Mouse (Mus musculus) midbrain, embryonic 14.5 days (tissue): ENCODE data around the gene Rasgrf2. TPM values are rescaled to one million over a fixed set of nuclear protein-coding genes. Genes with fewer than 3 reads are reported as not detected.
A peak's percentile ranks its signal among the peaks of the same experiment; 100 is the strongest.

Source experiments
- ATAC-seq: fragments of 200-750 bp; cut with Nextera tagmentation; 2 replicates; pipeline ENCODE4 v1.8.0; 2017; ENCODE audit warnings: moderate number of reproducible peaks, moderate library complexity; ENCODE audit not compliant: low FRiP score, low TSS enrichment
- DNase-seq: peaks from one replicate; pipeline ENCODE4 v3.0.0-alpha.2; 2015
- H3K27ac ChIP-seq: fragments of 300-500 bp; sonication (generic); replicated peaks from 2 replicates; pipeline ENCODE4 v1.5.1; 2014; ENCODE audit warnings: mild to moderate bottlenecking, low read depth, low read length, moderate library complexity
- H3K27me3 ChIP-seq: fragments of 300-500 bp; sonication (generic); 2 replicates; pipeline ENCODE4 v1.6.1; 2014; ENCODE audit warnings: low read length, control low read depth, mixed read lengths; ENCODE audit not compliant: control insufficient read depth, insufficient read depth
- H3K36me3 ChIP-seq: fragments of 300-500 bp; sonication (generic); 2 replicates; pipeline ENCODE4 v1.6.1; 2014; ENCODE audit warnings: low read length, control low read depth; ENCODE audit not compliant: control insufficient read depth, insufficient read depth
- H3K4me1 ChIP-seq: fragments of 300-500 bp; sonication (generic); 2 replicates; pipeline ENCODE4 v1.6.1; 2014; ENCODE audit warnings: mild to moderate bottlenecking, antibody characterized with exemption, low read length, control low read depth; ENCODE audit not compliant: control insufficient read depth, insufficient read depth
- H3K4me2 ChIP-seq: fragments of 300-500 bp; sonication (generic); 2 replicates; pipeline ENCODE4 v1.6.1; 2014; ENCODE audit warnings: mild to moderate bottlenecking, low read length, moderate library complexity
- H3K4me3 ChIP-seq: fragments of 300-500 bp; sonication (generic); replicated peaks from 2 replicates; pipeline ENCODE4 v1.5.1; 2014; ENCODE audit warnings: low read depth, low read length
- H3K9ac ChIP-seq: fragments of 300-500 bp; sonication (generic); replicated peaks from 2 replicates; pipeline ENCODE4 v1.6.1; 2014; ENCODE audit warnings: mild to moderate bottlenecking, low read length, moderate library complexity
- H3K9me3 ChIP-seq: fragments of 300-500 bp; sonication (generic); 2 replicates; pipeline ENCODE4 v1.6.1; 2016; ENCODE audit warnings: low read length, control low read depth, mixed read lengths; ENCODE audit not compliant: control insufficient read depth
- WGBS: fragments of 180-500 bp; shearing (Covaris S2); extraction: QIAGEN DNeasy Blood & Tissue Kit; methylation state at CpG from one replicate; pipeline ENCODE4 v1.1.7; 2014; 5-methylcytosine and 5-hydroxymethylcytosine counted together
- polyA plus RNA-seq: library from polyadenylated mRNA; unstranded; fragments of >200 nt; fragmentation: Nextera tagmentation; extraction: Ambion mirVana; gene quantifications from 2 replicates; pipeline ENCODE4 v1.2.1, GENCODE M21; 2014

The Rasgrf2 gene
- polyA plus RNA-seq, 1 experiment from 2014 or later: 5.9 TPM

DNA sequence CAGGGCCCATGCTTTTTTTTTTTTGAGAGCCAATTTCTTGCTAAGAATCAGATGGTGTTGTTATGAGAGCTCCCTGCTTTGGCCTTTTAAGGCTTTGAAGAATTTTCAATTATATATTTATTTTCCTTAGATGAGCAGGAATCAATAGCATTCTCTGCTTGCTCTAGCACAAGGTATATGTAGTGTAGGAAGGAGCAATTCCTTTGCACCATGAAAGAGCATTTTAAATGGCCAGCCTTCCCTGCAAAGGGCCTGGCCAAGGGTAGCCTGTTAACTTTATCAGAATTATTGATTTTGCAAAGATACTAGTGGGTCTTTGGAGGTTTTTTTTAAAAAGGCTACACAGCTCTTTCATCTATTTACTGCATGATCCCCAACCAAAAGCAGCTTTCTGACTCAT is 146.4 kb downstream of the Rasgrf2 start:
- ATAC-seq (peak; percentile 49; the same call in 1 of the 2 replicates), DNase-seq (peak; percentile 15)
- Histone ChIP-seq H3K9me3 (0 out of 2 replicates have a peak, but pooled peaks cover 3% of the 10 kb centered on the region), H3K9ac (no peak overlapping the region), H3K4me2 (no peak overlapping the region), H3K27me3 (no peaks in the 10 kb centered on the region), H3K36me3 (no peaks in the 10 kb centered on the region), H3K4me3 (no peak overlapping the region), H3K4me1 (no peaks in the 10 kb centered on the region; the same call in 1 of the 2 replicates), H3K27ac (no peak overlapping the region)

GRCm38 (mm10) chr13:91982080-91982479 is 149.4 kb downstream of the Rasgrf2 start:
- H3K9ac ChIP-seq: no peak overlapping the region
- no peak overlapping the region for H3K4me3 ChIP-seq
- H3K4me1 ChIP-seq: no peaks in the 10 kb centered on the region; the same call in 1 of the 2 replicates
- H3K4me2 ChIP-seq: no peak overlapping the region
- no peak overlapping the region for H3K27ac ChIP-seq
- no peak for DNase-seq
- H3K27me3 ChIP-seq: no peaks in the 10 kb centered on the region
- H3K36me3 ChIP-seq: no peaks in the 10 kb centered on the region
- WGBS: 89% methylated on average over 3 of the region's 3 CpGs
- H3K9me3 ChIP-seq: 0 out of 2 replicates have a peak, but pooled peaks cover 3% of the 10 kb centered on the region
- ATAC-seq: no peak

GRCm38 (mm10) chr13:91981414-91981813 is 150.0 kb downstream of the Rasgrf2 start:
- 97% methylated on average over 1 of the region's 1 CpGs for WGBS
- Histone ChIP-seq H3K36me3 (no peaks in the 10 kb centered on the region), H3K9ac (no peak overlapping the region), H3K27me3 (no peaks in the 10 kb centered on the region), H3K4me3 (no peak overlapping the region), H3K27ac (no peak overlapping the region), H3K4me2 (no peak overlapping the region), H3K9me3 (no peaks in the 10 kb centered on the region), H3K4me1 (no peaks in the 10 kb centered on the region; the same call in 1 of the 2 replicates)
- ATAC-seq (no peak), DNase-seq (no peak)

DNA sequence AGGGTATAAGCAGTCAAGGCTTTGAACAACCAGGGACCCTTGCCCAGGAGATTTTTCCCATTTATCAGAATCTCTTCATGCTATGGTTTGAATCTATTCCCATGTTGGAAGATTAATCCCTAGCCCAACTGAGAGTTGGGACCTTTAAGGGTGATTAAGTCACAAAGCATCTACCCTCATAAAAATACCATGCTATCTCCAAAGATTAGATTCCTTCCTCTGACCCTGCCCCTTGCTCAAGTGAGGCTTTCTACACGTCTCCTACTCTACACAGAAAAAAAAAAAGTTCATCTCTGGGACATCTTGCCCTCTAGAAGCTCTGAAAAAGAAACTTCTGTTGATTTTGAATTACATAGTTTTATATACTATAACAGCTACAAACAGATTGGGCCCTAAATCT is 154.5 kb downstream of the Rasgrf2 start:
- Histone ChIP-seq H3K4me2 (no peak overlapping the region), H3K27me3 (no peaks in the 10 kb centered on the region), H3K36me3 (no peaks in the 10 kb centered on the region), H3K9me3 (no peaks in the 10 kb centered on the region), H3K27ac (no peak overlapping the region), H3K9ac (no peak overlapping the region), H3K4me1 (no peaks in the 10 kb centered on the region), H3K4me3 (no peak overlapping the region)
- ATAC-seq: no peak
- no peak for DNase-seq
- 74% methylated on average over 1 of the region's 1 CpGs for WGBS

DNA sequence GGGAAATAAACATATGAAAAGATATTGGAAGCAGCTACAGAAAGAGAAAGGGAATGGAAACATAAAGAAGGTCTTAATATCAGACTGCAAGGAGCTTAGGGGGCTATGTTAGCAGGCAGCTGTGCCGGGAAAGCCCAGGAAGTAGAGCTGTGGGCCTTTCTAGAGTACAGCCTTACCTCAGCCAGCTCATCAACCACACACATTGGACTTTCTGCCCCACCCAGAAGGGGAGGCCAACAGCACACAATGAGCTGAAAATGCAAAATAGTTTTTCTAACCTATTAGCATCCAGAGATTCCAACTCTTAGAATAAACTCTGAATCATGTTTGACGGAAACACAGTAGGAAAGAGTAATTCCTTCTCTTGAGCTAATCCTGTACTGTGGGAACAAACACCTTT is 154.9 kb downstream of the Rasgrf2 start:
- ATAC-seq (no peak), DNase-seq (no peak)
- Histone ChIP-seq H3K4me2 (no peak overlapping the region), H3K9ac (no peak overlapping the region), H3K27ac (no peak overlapping the region), H3K4me1 (no peaks in the 10 kb centered on the region), H3K4me3 (no peak overlapping the region), H3K27me3 (no peaks in the 10 kb centered on the region), H3K36me3 (no peaks in the 10 kb centered on the region), H3K9me3 (no peaks in the 10 kb centered on the region)
- 76% methylated on average over 2 of the region's 2 CpGs for WGBS

DNA sequence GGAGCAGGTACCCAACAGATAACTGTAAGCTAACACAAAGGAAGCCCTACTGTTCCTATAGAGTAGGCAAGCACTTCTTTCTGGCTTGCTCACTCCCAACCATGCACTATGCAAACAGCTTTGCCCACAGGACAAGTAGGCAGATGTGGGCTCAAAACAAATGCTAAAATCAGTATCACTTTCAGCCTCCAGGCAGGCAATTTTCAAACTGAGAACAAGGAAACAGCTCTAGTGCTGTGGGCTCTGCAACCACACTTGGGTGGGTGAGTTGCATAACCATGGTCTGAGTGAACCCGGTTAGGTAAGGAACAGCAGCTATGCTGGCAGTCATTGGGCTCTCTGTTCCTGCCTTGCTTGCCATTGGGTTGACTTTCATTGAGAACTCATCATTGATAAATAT is 157.3 kb downstream of the Rasgrf2 start:
- no peak for DNase-seq
- no peak overlapping the region for H3K9ac ChIP-seq
- no peaks in the 10 kb centered on the region for H3K4me1 ChIP-seq
- no peaks in the 10 kb centered on the region for H3K27me3 ChIP-seq
- ATAC-seq: no peak
- no peak overlapping the region for H3K4me2 ChIP-seq
- H3K9me3 ChIP-seq: no peaks in the 10 kb centered on the region
- 93% methylated on average over 1 of the region's 1 CpGs for WGBS
- H3K4me3 ChIP-seq: no peak overlapping the region
- no peaks in the 10 kb centered on the region for H3K36me3 ChIP-seq
- H3K27ac ChIP-seq: no peak overlapping the region

DNA sequence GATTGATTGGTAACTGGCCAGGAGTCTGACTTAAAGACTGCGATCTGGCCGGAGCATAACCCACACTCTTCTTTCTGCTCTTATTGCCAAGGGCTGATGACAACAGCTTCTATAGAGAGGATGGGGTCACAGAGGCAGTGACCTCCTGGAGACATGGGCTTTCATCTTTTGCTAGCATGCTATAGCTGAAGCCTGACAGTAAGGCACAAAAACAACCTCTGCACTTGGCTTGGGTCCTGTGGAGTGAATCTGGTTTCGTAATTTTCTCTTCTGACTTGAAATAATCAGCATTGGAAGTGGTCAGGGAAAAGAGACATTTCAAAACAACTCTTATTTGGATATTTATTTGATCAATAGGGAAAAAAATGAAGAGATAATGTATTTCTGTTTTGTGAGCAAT is 160.2 kb downstream of the Rasgrf2 start:
- WGBS: 92% methylated on average over 3 of the region's 3 CpGs
- H3K27ac ChIP-seq: no peak overlapping the region
- H3K9me3 ChIP-seq: no peaks in the 10 kb centered on the region
- no peaks in the 10 kb centered on the region for H3K4me1 ChIP-seq
- ATAC-seq (no peak), DNase-seq (no peak)
- H3K4me2 ChIP-seq: no peak overlapping the region
- no peak overlapping the region for H3K9ac ChIP-seq
- H3K4me3 ChIP-seq: no peak overlapping the region
- no peaks in the 10 kb centered on the region for H3K36me3 ChIP-seq
- no peaks in the 10 kb centered on the region for H3K27me3 ChIP-seq

DNA sequence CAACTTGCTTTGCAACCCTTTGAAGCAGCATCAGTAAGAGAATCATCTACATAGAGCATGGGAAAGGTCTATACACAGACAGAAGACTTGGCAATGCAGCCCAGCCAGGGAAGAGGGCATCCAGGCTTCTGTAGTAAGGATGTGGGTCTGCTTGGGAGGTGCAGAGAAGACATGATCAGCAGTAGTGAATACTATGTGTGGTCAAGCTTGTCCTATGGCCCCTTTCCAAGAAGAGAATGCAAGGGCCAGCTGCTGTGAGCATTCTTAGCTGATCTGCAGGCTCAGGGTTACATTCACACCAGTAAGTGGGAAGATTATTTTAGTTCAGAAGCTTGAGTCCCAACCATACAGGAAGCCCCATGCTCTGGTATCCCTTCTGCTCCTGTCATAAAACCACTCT is 175.0 kb downstream of the Rasgrf2 start:
- H3K4me2 ChIP-seq: no peak overlapping the region
- H3K4me1 ChIP-seq: no peaks in the 10 kb centered on the region
- H3K9me3 ChIP-seq: no peaks in the 10 kb centered on the region
- H3K27ac ChIP-seq: no peak overlapping the region
- no peak overlapping the region for H3K4me3 ChIP-seq
- DNase-seq (no peak), ATAC-seq (no peak)
- no peak overlapping the region for H3K9ac ChIP-seq
- H3K36me3 ChIP-seq: no peaks in the 10 kb centered on the region
- no peaks in the 10 kb centered on the region for H3K27me3 ChIP-seq

GRCm38 (mm10) chr13:91955646-91956045 is 175.8 kb downstream of the Rasgrf2 start:
- no peak for ATAC-seq
- DNase-seq: no peak
- 87% methylated on average over 2 of the region's 2 CpGs for WGBS
- H3K9me3 ChIP-seq: no peaks in the 10 kb centered on the region
- H3K27me3 ChIP-seq: no peaks in the 10 kb centered on the region
- no peak overlapping the region for H3K4me3 ChIP-seq
- no peak overlapping the region for H3K27ac ChIP-seq
- no peak overlapping the region for H3K4me2 ChIP-seq
- no peaks in the 10 kb centered on the region for H3K36me3 ChIP-seq
- no peak overlapping the region for H3K9ac ChIP-seq
- no peaks in the 10 kb centered on the region for H3K4me1 ChIP-seq
